Mouse (Mus musculus): ENCODE measurements around the gene Olfr807.

Olfr807 gene

GRCm38 (mm10) chr10:129757693-129758092 is at the start of gene Olfr807:
Gene Olfr807, minus strand, starts transcription at chr10:129757793.
- DNase-seq (ENCODE audit: low read depth): no peak

GRCm38 (mm10) chr10:129804296-129804695 is 46.7 kb upstream of the Olfr807 start, which contains the start of gene Olfr811:
Gene Olfr811, minus strand, starts transcription at chr10:129804396.
- DNase-seq (ENCODE audit: low read depth): no peak

- no peak for DNase-seq (ENCODE audit: low read depth)
Observed at GRCm38 (mm10) chr10:129794817-129795216, 37.2 kb upstream of the Olfr807 start, which contains the start of gene Olfr810. Gene Olfr810, minus strand, starts transcription at chr10:129794917.

- no peak for DNase-seq (ENCODE audit: low read depth)
Observed at GRCm38 (mm10) chr10:129778123-129778522, 20.5 kb upstream of the Olfr807 start.

GRCm38 (mm10) chr10:129774338-129774737 is 16.7 kb upstream of the Olfr807 start, which contains the start of gene Olfr809:
Gene Olfr809, plus strand, starts transcription at chr10:129774638.
- DNase-seq (ENCODE audit: low read depth): no peak

- DNase-seq (ENCODE audit: low read depth): no peak
Observed at GRCm38 (mm10) chr10:129765182-129765581, 7.6 kb upstream of the Olfr807 start, which contains the start of gene Olfr808. Gene Olfr808, plus strand, starts transcription at chr10:129765482.

- no peak for DNase-seq (ENCODE audit: low read depth)
Observed at GRCm38 (mm10) chr10:129741821-129742220, 15.8 kb downstream of the Olfr807 start, which contains the start of gene Olfr806. Gene Olfr806, minus strand, starts transcription at chr10:129741921.

- no peak for DNase-seq (ENCODE audit: low read depth)
Observed at GRCm38 (mm10) chr10:129729275-129729674, 28.3 kb downstream of the Olfr807 start, which contains the start of gene Olfr805. Gene Olfr805, minus strand, starts transcription at chr10:129729375.
